Mouse (Mus musculus) cerebellum, adult 8-10 months (tissue): Measurements from ENCODE around the gene Prrxl1.
A peak's percentile ranks its signal among the peaks of the same experiment; 100 is the strongest.

Experiments
- DNase-seq: peaks from one replicate; pipeline ENCODE4 v3.0.0; 2022

The Prrxl1 gene

GRCm38 (mm10) chr14:32599290-32600041 lies at the start of gene Prrxl1:
Prrxl1 (plus strand) TSS chr14:32599407.
- DNase-seq = no peak

DNA sequence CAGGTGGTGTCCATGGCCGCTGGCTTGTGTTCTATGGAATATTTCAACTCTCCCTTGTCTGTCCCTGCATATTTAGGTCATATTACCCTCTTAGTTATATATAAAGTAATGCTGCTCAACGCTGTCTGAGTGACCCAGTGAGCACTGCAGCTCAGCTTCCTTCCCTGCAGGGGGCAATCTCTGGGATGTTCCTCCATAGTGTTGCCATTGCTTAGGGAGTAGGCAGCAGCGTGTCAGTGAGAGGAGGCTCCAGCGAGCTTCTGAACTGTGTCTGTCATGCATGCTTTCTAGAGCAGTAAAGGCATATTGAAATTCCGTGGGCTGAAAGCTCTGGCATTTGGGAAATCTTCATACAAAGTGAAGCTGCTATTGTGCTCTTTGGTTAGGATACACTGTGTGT lies 47.4 kb upstream of the Prrxl1 start:
- no peak for DNase-seq

GRCm38 (mm10) chr14:32553198-32553903 lies 45.9 kb upstream of the Prrxl1 start:
- DNase-seq = no peak

DNA sequence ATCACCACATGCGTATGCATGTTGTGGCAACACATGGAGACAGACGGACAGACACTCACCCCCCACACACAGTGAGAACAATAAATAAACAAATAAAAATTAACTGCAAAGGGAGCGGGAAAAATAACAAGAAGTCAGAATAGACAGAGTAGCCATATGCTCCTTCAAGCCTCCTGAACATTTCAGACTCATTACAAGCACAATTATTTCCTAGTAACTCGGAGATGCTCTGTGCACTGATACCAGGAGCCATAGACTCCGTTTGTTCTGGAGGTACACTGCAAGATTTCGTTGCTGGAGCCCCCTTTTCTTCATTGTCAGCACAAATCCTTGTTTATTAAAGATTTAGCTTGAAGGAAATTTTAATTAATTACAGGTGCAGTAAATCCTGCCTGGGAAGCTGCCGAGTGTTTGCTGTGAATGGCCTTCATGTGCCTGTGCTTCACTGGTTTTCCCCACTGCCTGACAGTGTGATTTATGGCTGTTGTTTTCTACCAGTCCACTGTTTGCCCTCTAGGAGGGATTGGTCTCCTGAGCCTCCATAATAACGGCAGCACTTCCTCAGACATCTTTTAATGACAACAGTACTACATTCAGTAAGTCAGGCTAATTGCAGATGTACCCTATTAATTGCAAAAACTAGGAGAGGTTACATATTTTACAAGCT lies 44.2 kb upstream of the Prrxl1 start:
- DNase-seq = no peak

DNA sequence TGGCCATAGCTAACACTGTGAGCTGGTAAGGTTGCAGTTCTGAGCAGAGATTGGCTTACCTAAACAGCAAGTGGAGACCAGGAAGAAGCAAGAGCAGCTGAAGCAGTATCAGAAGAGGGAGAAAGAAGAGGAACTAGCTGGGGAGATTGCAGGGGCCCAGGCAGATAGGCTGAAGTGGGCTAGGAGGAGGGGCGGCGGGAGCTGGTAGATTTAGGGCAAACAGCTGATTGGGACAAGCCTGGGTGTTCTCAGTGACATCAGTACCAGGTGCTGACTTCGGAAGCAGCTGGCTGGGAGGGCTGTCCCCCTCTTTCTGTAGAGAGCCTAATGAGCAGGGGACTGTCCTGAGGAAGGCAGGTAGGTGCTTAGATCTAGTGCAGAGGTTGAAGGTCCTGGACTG lies 37.8 kb upstream of the Prrxl1 start:
- no peak for DNase-seq

- no peak for DNase-seq
These were observed 35.5 kb upstream of the Prrxl1 start for GRCm38 (mm10) chr14:32563661-32564060.

GRCm38 (mm10) chr14:32572519-32572918 lies 26.7 kb upstream of the Prrxl1 start:
- DNase-seq = no peak

GRCm38 (mm10) chr14:32578420-32578819 lies 20.8 kb upstream of the Prrxl1 start:
- no peak for DNase-seq

- DNase-seq = no peak
These were observed 15.5 kb upstream of the Prrxl1 start for GRCm38 (mm10) chr14:32583696-32584095.

DNA sequence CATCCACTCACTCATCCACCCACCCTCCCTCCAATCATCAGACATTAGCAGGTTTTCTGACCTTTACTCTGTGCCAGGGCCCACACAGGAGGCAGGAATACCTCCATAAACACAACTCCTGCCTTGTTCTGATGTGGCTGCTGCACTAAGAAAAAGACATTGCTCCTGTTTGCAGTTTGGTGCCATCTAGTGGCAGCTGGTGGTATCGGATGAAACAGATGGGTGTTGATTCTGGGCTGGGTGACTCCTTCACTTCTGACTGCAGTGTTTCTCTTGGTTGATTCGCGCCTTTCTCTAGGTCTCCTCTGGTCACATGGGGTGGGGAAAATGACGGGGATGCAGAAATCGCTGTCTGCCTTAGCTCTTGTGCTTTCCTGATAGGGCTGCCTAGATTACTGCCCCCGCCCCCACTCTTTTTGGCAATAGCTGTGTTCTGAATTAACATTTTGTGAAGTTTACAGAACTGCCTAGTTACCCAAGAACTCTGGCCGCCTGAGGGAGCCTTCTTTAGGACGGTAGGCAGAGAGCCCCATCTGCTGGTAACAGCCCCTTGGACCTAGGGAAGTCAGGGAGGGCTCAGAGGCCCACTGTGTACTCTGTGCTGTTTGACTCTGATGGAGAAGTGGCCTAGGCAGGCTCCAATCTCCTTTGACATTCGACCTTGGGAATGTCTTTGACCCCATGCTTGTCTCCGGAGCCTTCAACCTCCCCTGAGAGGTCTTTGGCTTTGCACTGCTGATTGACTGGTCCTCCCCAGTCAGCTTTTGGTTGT lies 12.0 kb upstream of the Prrxl1 start:
- DNase-seq = peak; percentile 54

- DNase-seq = no peak
These were observed 8.8 kb upstream of the Prrxl1 start for GRCm38 (mm10) chr14:32590377-32590776.

GRCm38 (mm10) chr14:32597232-32598231 lies 1.7 kb upstream of the Prrxl1 start:
- no peak for DNase-seq

DNA sequence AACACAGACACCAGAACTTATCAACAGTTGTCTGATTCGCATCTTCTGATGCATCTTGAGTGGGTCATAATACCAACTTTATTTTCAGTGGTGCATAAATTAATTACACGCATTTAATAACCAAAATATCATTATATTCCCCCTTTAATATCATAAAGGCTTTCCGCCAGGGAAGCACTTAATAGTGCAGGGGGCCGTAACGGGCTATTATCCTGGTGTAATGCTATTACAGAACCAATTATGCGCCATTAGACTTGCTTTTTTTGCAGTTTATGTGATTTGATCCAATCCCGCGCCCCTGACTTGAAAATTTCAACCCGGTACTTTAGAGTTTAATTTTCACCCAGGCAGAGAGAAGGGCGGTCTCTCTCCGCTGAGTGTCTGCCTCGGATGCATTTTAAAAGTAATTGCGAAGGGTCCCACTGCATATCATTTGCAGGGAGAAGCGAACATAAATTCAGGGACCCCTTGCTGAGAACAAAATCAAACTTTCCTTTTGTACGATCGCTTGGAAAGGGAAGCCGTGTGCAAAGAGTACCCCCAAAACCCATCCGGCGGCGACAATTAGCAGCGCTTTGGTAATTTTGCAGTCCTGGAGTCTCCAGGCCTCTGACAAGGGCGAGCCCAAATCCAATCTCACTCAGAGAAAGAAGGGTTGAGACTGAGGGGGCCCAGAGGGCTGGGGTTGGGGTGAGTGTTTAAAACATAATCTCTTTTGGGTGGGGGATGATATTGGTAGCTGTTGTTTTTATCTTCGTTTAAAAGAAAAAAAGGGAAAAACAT lies 579 bp upstream of the Prrxl1 start:
- no peak for DNase-seq

- no peak for DNase-seq
These were observed 903 bp downstream of the Prrxl1 start for GRCm38 (mm10) chr14:32600110-32600509.

- DNase-seq = no peak
These were observed 6.3 kb downstream of the Prrxl1 start for GRCm38 (mm10) chr14:32605508-32605907.

DNA sequence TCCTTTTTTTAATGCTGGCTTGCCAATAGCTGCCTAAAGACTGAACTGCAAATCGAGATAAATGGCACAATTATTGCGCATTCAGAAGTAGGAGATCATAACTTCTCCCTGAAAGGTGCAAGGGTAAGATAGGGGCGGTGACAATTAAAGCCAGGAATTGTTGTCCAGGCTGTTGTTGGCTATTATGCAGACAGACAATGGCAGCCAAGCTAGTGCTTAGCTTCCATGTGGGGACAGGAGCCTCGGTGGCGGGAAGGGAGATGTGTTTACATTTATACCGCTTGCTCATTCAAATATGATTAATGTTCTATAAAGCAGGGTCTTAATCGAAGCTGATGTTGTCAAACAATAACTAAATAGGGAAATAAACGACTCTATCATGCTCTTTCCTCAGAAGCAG lies 7.1 kb downstream of the Prrxl1 start:
- no peak for DNase-seq

DNA sequence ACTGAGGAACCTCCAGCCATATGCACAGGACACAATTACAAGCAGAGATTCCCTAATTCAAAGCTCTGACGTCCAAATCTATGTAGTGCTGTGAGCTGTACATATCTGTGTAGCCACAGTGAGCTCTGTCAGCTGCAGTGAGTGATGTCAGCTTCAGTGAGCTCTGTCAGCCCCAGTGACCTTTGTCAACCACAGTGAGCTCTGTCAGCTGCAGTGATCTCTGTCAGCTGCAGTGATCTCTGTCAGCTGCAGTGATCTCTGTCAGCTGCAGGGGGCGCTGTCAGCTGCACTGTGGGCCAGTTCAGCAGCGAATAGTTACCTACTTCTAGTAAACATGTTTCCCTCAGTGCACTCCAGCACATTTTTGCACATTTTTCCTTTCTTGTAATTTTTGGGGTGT lies 10.2 kb downstream of the Prrxl1 start:
- DNase-seq = peak; percentile 20

DNA sequence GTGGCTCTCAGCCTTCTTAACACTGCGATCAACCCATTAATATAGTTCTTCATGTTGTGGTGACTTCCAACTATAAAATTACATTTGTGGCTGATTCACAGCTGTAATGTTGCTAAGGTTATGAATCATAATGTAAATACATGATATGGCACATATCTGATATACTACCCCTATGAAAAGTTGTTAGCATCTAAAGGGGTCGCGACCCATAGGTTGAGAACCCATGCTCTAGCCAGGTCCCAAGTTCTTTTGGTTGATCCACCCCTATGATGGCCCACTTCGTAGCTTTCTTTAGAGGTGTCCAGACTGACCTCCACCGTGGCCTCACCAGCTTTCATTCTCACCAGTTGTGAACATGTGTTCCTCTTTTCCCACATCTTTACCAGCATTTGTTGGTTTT lies 18.0 kb downstream of the Prrxl1 start:
- DNase-seq = no peak

DNA sequence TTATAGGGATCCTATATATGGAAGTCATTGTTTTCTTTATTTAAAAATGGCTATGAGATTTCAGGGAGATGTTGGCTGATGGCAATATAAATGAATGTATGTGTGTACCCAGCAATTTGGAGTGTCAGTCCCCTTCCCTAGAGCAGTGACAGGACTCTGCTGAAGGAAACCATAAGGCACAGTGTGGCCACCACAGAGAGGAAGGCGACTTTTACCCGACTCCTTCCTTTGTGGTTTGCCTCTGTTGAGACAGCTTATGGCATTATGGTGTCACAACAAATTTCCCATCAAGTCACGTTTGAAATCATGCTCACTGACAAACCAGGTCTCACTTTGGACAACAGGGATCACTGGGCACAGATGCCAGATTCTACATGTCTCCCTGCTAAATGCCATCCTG lies 25.0 kb downstream of the Prrxl1 start:
- no peak for DNase-seq

DNA sequence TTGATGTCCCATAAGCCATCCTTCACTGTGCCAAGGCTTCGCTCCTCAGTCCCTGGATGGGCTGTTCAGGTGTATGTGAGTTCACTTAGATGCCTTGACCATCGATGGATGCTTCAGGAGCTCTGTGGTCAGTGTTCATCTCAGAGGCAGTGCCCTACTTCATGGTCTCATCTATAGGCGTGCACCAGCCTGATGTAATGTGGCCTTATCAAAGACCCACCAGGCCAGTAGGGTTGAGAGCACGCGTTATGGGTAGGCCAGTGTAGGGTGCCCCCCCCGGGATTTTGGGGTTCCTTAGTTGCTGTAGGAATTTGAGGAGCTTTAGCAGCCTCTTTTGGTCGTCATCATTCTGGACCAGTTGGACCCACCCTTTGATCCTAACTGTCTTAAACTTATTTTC lies 25.6 kb downstream of the Prrxl1 start:
- DNase-seq = no peak

DNA sequence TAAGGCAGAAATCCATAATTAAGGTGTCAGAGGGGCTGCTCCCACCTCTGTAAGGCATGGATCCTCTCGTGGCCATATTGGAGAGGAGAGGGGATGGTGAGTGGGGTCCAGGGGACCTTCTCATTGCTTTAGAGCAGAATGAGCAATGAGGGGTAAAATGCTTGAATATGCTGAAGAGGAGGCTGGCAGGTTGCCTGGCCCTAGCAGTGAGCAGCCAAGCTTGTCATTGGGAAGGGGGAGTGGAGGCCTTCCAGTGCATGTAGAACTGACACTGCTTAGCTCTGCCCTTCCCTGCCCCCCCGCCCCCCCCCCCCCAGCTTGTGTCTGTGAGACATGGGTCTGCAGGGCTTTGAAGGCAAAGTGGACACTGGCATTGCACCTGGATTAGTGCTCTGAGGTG lies 28.1 kb downstream of the Prrxl1 start:
- no peak for DNase-seq
